23 mouse cellular contexts compared by ENCODE assay signal in genomic region chr1:187101202-187101601, GRCm38 (mm10).
A peak's percentile ranks its signal among the peaks of the same experiment; 100 is the strongest.
DNase-seq lines count a peak whose midpoint lies in the region; ATAC-seq lines count a peak whose summit lies in the region.
"Had no signal": no experiment of that assay in that cellular context is flagged by ENCODE, and none has a peak within 500 bp of the region (broad histone marks: within the 10 kb centered on the region; RNA-seq: fewer than 3 reads in every experiment).

No protein-coding gene starts in this region.

- H3K4me1 ChIP-seq in lung, embryonic 15.5 days = peaks cover 13% of the 10 kb centered on the region
- H3K4me1 ChIP-seq: forebrain, embryonic 10.5 days; hindbrain, embryonic 12.5 days; hindbrain, embryonic 15.5 days had no signal

- H3K9ac ChIP-seq in lung, embryonic 15.5 days = no peak overlapping the region
- H3K9ac ChIP-seq: heart, embryonic 13.5 days; hindbrain, embryonic 12.5 days; hindbrain, embryonic 15.5 days had no signal

- H3K27ac ChIP-seq in lung, embryonic 15.5 days = no peak overlapping the region
- H3K27ac ChIP-seq: forebrain, embryonic 10.5 days; heart, adult 2 months; heart, embryonic 10.5 days; heart, embryonic 13.5 days; hindbrain, embryonic 12.5 days; hindbrain, embryonic 15.5 days had no signal

- whole genome bisulfite sequencing in lung, embryonic 15.5 days = 43% methylated on average over 3 of the region's 3 CpGs

- no peaks in the 10 kb centered on the region for H3K36me3 ChIP-seq in lung, embryonic 15.5 days
- H3K36me3 ChIP-seq: forebrain, embryonic 10.5 days; heart, embryonic 10.5 days; heart, embryonic 13.5 days; hindbrain, embryonic 12.5 days; hindbrain, embryonic 15.5 days had no signal

- no peak overlapping the region for H3K4me2 ChIP-seq in lung, embryonic 15.5 days
- H3K4me2 ChIP-seq: heart, embryonic 13.5 days; hindbrain, embryonic 12.5 days; hindbrain, embryonic 15.5 days had no signal

- intact Hi-C loops in heart, postnatal 36 days (cut with DNase I) = no loop called here

- peak; percentile 48 for DNase-seq in heart, adult 11 months
- DNase-seq in heart, postnatal 36 days = no peak
- DNase-seq in lung, postnatal 10 days = peak; percentile 51
- DNase-seq in lung, postnatal 36 days = peak; percentile 29
- no peak for DNase-seq in kidney, postnatal 14 days
- DNase-seq in layer of hippocampus, adult 8-10 months (ENCODE audit: low spot score in 2 of 2) = no peak
- DNase-seq: adrenal gland, adult 8-10 months; adrenal gland, postnatal 25 days; cerebellum, adult 11-12 months; cerebellum, adult 8-10 months; cerebellum, postnatal 10 days; cerebellum, postnatal 36 days; gastrocnemius, postnatal 25 days; heart, adult 2 months; heart, postnatal 14 days had no signal

- H3K9me3 ChIP-seq in lung, embryonic 15.5 days = no peaks in the 10 kb centered on the region
- H3K9me3 ChIP-seq: forebrain, embryonic 10.5 days; heart, embryonic 10.5 days; hindbrain, embryonic 12.5 days; hindbrain, embryonic 15.5 days had no signal

- H3K27me3 ChIP-seq in lung, embryonic 15.5 days = no peaks in the 10 kb centered on the region
- H3K27me3 ChIP-seq: heart, embryonic 13.5 days; hindbrain, embryonic 12.5 days; hindbrain, embryonic 15.5 days had no signal

- ATAC-seq in lung, embryonic 15.5 days (ENCODE audit: borderline replicate concordance, extremely low read depth, low FRiP score, low TSS enrichment) = peak; percentile 65; the same call in 1 of the 2 replicates
- ATAC-seq: activated CD4-positive, CD25-positive, alpha-beta regulatory T cell, adult 4 months; forebrain, embryonic 14.5 days had no signal

- H3K4me3 ChIP-seq in lung, embryonic 15.5 days = no peak overlapping the region
- H3K4me3 ChIP-seq: forebrain, embryonic 10.5 days; heart, adult 2 months; heart, embryonic 10.5 days; heart, embryonic 13.5 days; hindbrain, embryonic 12.5 days; hindbrain, embryonic 15.5 days had no signal

Comparison
In these comparisons a context has a peak if more than half of its experiments do, and no peak if none do; other contexts are left out.
1. DNase-seq: peak in heart, adult 11 months (single experiment), lung, postnatal 10 days (single experiment) and lung, postnatal 36 days (single experiment); none in heart, postnatal 36 days (0 of 2), kidney, postnatal 14 days (single experiment) and layer of hippocampus, adult 8-10 months (0 of 2).